Comparison of ENCODE assay signal across 13 mouse cellular contexts in the genomic region with DNA sequence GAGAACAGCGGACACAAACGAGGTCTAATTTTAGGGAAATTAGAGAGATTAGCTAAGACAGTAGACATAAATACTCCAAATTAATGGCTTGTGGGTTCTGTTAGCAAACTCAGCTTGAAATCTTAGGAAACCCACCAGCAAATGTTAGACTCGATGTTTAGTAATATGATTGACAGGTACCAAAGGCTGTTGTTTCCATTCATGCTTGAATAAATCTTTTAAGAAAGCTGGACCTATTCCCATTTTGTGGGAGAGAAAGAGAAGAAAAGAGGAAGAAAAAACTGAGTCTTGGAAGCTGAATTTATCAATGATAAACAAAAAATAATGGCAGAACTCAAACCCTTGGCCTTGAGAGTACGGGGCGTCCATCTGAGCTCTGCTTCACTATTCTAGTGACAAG.
DNase-seq lines count a peak whose midpoint lies in the region; ATAC-seq and TF ChIP-seq lines count a peak whose summit lies in the region.
"Had no signal": no experiment of that assay in that cellular context is flagged by ENCODE, and none has a peak within 500 bp of the region (broad histone marks: within the 10 kb centered on the region; RNA-seq: fewer than 3 reads in every experiment).

No protein-coding gene starts in this region.

- H3K4me3 ChIP-seq in cerebellum, adult 2 months (replicated peaks; ENCODE audit: insufficient read depth, low read depth, low read length): no peak overlapping the region
- H3K4me3 ChIP-seq in layer of hippocampus, adult 2 months: no peak overlapping the region
- no peak overlapping the region for H3K4me3 ChIP-seq in hindbrain, embryonic 12.5 days
- H3K4me3 ChIP-seq in neural tube, embryonic 13.5 days: no peak overlapping the region
- H3K4me3 ChIP-seq: lung, embryonic 15.5 days; myocyte; stomach, embryonic 15.5 days had no signal

- peak overlapping the region; percentile 26; the same call in 1 of the 2 replicates for H3K4me2 ChIP-seq in hindbrain, embryonic 12.5 days (replicated peaks)
- H3K4me2 ChIP-seq in neural tube, embryonic 13.5 days: peak overlapping the region; percentile 48
- H3K4me2 ChIP-seq: liver, embryonic 11.5 days; lung, embryonic 15.5 days; stomach, embryonic 15.5 days had no signal

- H3K27ac ChIP-seq in cerebellum, adult 2 months (ENCODE audit: insufficient read depth, low read length): peak overlapping the region; percentile 39; the same call in 1 of the 2 replicates
- H3K27ac ChIP-seq in layer of hippocampus, adult 2 months: peak overlapping the region; percentile 54; the same call in 1 of the 2 replicates
- H3K27ac ChIP-seq in hindbrain, embryonic 12.5 days: peak overlapping the region; percentile 82
- peak overlapping the region; percentile 93 for H3K27ac ChIP-seq in neural tube, embryonic 13.5 days (replicated peaks)
- H3K27ac ChIP-seq: lung, embryonic 15.5 days; stomach, embryonic 15.5 days had no signal

- peak; percentile 13; the same call in 1 of the 2 replicates for ATAC-seq in hindbrain, embryonic 12.5 days (ENCODE audit: low FRiP score)
- ATAC-seq in neural tube, embryonic 13.5 days (ENCODE audit: low read depth): no peak

- no peaks in the 10 kb centered on the region for H3K36me3 ChIP-seq in hindbrain, embryonic 12.5 days
- H3K36me3 ChIP-seq in neural tube, embryonic 13.5 days: no peaks in the 10 kb centered on the region
- H3K36me3 ChIP-seq: lung, embryonic 15.5 days; stomach, embryonic 15.5 days had no signal

- TF ChIP-seq POLR2A in cerebellum, adult 2 months (IDR thresholded peaks at IDR 0.05; ENCODE audit: borderline replicate concordance, insufficient read depth, low read length): no peak

- 68% methylated on average over 5 of the region's 5 CpGs for WGBS in cerebellum, adult 2 months
- 60% methylated on average over 5 of the region's 5 CpGs for WGBS in hindbrain, embryonic 12.5 days
- 33% methylated on average over 5 of the region's 5 CpGs for WGBS in neural tube, embryonic 13.5 days

- peaks cover 48% of the 10 kb centered on the region for H3K4me1 ChIP-seq in cerebellum, adult 2 months (ENCODE audit: control insufficient read depth, insufficient read depth, low read length)
- H3K4me1 ChIP-seq in hindbrain, embryonic 12.5 days: peaks cover 41% of the 10 kb centered on the region
- peaks cover 73% of the 10 kb centered on the region for H3K4me1 ChIP-seq in neural tube, embryonic 13.5 days (replicated peaks)

- H3K9me3 ChIP-seq in hindbrain, embryonic 12.5 days (replicated peaks): no peaks in the 10 kb centered on the region
- no peaks in the 10 kb centered on the region for H3K9me3 ChIP-seq in neural tube, embryonic 13.5 days
- H3K9me3 ChIP-seq: lung, embryonic 15.5 days; stomach, embryonic 15.5 days had no signal

- no peaks in the 10 kb centered on the region for H3K27me3 ChIP-seq in cerebellum, adult 2 months (ENCODE audit: control insufficient read depth, insufficient read depth, low read length)
- no peaks in the 10 kb centered on the region for H3K27me3 ChIP-seq in hindbrain, embryonic 12.5 days
- H3K27me3 ChIP-seq in neural tube, embryonic 13.5 days: no peaks in the 10 kb centered on the region
- H3K27me3 ChIP-seq: lung, embryonic 15.5 days; stomach, embryonic 15.5 days had no signal

- TF ChIP-seq CTCF in cerebellum, adult 2 months (IDR thresholded peaks at IDR 0.05; ENCODE audit: borderline replicate concordance, insufficient read depth, low read depth, low read length): no peak
- TF ChIP-seq CTCF in layer of hippocampus, adult 2 months (conservative IDR thresholded peaks at IDR 0.05): no peak

- no peak for DNase-seq in cerebellum, adult 2 months
- no peak for DNase-seq in cerebellum, adult 11 months
- DNase-seq in layer of hippocampus, adult 2 months (ENCODE audit: low spot score in 2 of 2): no peak
- DNase-seq in layer of hippocampus, postnatal 10 days (ENCODE audit: low spot score in 2 of 2): no peak
- no peak for DNase-seq in urinary bladder, adult 18-20 months (ENCODE audit: low spot score in 2 of 2)
- no peak for DNase-seq in spleen, postnatal 36 days (ENCODE audit: low spot score in 2 of 2)
- DNase-seq: adrenal gland, postnatal 36 days had no signal

- no peak overlapping the region for H3K9ac ChIP-seq in hindbrain, embryonic 12.5 days
- no peak overlapping the region for H3K9ac ChIP-seq in neural tube, embryonic 13.5 days
- H3K9ac ChIP-seq: lung, embryonic 15.5 days; stomach, embryonic 15.5 days had no signal

Comparison
In these comparisons a context has a peak if more than half of its experiments do, and no peak if none do; other contexts are left out.
1. H3K27ac ChIP-seq: peak in every context shown above with its lines; median percentile 93 in neural tube, embryonic 13.5 days; 82 in hindbrain, embryonic 12.5 days; 54 in layer of hippocampus, adult 2 months; 39 in cerebellum, adult 2 months.